Mouse (Mus musculus) midbrain, embryonic 16.5 days (tissue): ENCODE results near the gene BC005537. TPM values are rescaled to one million over a fixed set of nuclear protein-coding genes. Genes with fewer than 3 reads are reported as not detected.

ENCODE experiments used
- ATAC-seq: fragments of 200-750 bp; cut with Nextera tagmentation; 2 replicates; pipeline ENCODE4 v1.8.0; 2017; ENCODE audit warnings: moderate TSS enrichment
- H3K27ac ChIP-seq: fragments of 300-500 bp; sonication (generic); 2 replicates; pipeline ENCODE4 v1.5.1; 2014; ENCODE audit warnings: mild to moderate bottlenecking, low read length, mixed read lengths
- H3K27me3 ChIP-seq: fragments of 300-500 bp; sonication (generic); 2 replicates; pipeline ENCODE4 v1.6.1; 2014; ENCODE audit warnings: low read depth, low read length, mixed read lengths; ENCODE audit not compliant: control insufficient read depth, insufficient read depth
- H3K36me3 ChIP-seq: fragments of 300-500 bp; sonication (generic); 2 replicates; pipeline ENCODE4 v1.6.1; 2014; ENCODE audit warnings: mild to moderate bottlenecking, low read length, moderate library complexity, mixed read lengths; ENCODE audit not compliant: control insufficient read depth, insufficient read depth
- H3K4me1 ChIP-seq: fragments of 300-500 bp; sonication (generic); 2 replicates; pipeline ENCODE4 v1.6.1; 2014; ENCODE audit warnings: mild to moderate bottlenecking, low read length, mixed read lengths; ENCODE audit not compliant: control insufficient read depth, insufficient read depth
- H3K4me2 ChIP-seq: fragments of 300-500 bp; sonication (generic); 2 replicates; pipeline ENCODE4 v1.6.1; 2014; ENCODE audit warnings: mild to moderate bottlenecking, low read length, mixed read lengths
- H3K4me3 ChIP-seq: fragments of 300-500 bp; sonication (generic); 2 replicates; pipeline ENCODE4 v1.5.1; 2014; ENCODE audit warnings: low read depth, mild to moderate bottlenecking, low read length, moderate library complexity, mixed read lengths
- H3K9ac ChIP-seq: fragments of 300-500 bp; sonication (generic); 2 replicates; pipeline ENCODE4 v1.6.1; 2014; ENCODE audit warnings: low read depth, low read length, mixed read lengths
- H3K9me3 ChIP-seq: fragments of 300-500 bp; sonication (generic); replicated peaks from 2 replicates; pipeline ENCODE4 v1.6.1; 2014; ENCODE audit warnings: mild to moderate bottlenecking, low read length, mixed read lengths; ENCODE audit not compliant: control insufficient read depth, poor library complexity, severe bottlenecking
- WGBS: fragments of 180-500 bp; shearing (Covaris S2); extraction: QIAGEN DNeasy Blood & Tissue Kit; methylation state at CpG from one replicate; pipeline ENCODE4 v1.1.7; 2014; 5-methylcytosine and 5-hydroxymethylcytosine counted together
- polyA plus RNA-seq: library from polyadenylated mRNA; unstranded; fragments of >200 nt; fragmentation: Nextera tagmentation; extraction: Ambion mirVana; gene quantifications from 2 replicates; pipeline ENCODE4 v1.2.1, GENCODE M21; 2015

The BC005537 gene
- polyA plus RNA-seq: 19.8 and 25.9 TPM in 2 replicates

DNA sequence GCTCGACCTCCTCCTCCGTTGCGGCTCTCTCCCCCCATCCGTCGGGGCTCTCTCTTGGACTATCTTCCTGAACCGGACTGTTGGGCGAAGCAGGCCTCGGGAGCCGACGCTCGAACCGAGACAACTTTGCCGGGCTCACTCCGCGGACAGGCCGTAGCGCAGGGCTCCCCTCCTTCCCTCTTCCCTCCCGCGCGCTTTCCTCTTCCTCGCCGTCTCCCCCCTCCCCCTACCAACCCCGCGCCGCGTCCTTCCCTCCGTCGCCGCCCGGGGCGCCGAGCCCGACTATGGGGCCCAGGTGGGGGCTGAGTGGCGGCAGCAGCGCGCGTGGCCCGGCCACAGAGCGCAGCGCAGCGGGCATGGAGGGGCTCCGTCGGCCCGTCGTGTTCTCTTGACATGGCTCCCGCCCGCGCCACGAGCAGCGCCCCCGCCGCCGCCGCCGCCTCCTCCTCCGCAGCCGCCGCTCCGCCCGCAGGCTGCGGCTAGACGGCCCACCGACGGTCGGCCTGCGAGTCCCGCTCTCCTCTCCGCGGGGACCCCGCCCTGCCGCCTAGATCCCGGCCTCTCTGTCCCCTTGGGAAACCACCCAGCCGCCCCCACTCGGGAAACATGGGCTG, at the start of gene BC005537:
TSS of gene BC005537 (plus strand) at position 350 of the 614 bp plus-strand sequence.
- under 1% methylated on average over 55 of the region's 74 CpGs for WGBS
- Histone ChIP-seq H3K9me3 (no peaks in the 10 kb centered on the region), H3K9ac (peak within 1 kb of the TSS; percentile 88), H3K36me3 (no peaks in the 10 kb centered on the region), H3K27me3 (no peaks in the 10 kb centered on the region), H3K4me1 (peaks cover 24% of the 10 kb centered on the region), H3K27ac (peak within 1 kb of the TSS; percentile 97), H3K4me2 (peak within 1 kb of the TSS; percentile 94), H3K4me3 (peak within 1 kb of the TSS; percentile 61)
- peak; percentile 77 for ATAC-seq

DNA sequence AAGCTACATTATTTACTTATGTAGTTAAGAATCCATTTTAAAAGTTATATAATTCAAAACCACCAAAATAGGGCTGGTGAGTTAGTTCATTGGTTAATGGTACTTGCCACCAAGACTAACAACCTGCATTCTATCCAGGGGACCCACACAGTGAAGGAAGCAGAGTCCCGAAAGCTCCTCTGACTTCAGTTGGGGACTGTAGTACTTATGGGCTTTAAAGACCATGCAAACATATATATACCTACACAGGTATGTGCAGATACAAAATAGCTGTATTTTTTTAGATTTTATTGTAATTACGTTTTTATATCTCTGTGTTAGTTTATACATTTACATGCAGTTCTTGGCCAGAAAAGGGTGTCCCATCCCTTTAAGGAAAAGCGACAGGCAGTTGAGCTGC, 44.7 kb upstream of the BC005537 start:
- Histone ChIP-seq H3K9me3 (no peaks in the 10 kb centered on the region), H3K36me3 (no peaks in the 10 kb centered on the region), H3K4me3 (no peak overlapping the region), H3K4me1 (peaks cover 3% of the 10 kb centered on the region; the same call in 1 of the 2 replicates), H3K27ac (no peak overlapping the region), H3K27me3 (no peaks in the 10 kb centered on the region), H3K9ac (no peak overlapping the region), H3K4me2 (no peak overlapping the region)
- WGBS: 97% methylated on average over 3 of the region's 3 CpGs
- no peak for ATAC-seq

DNA sequence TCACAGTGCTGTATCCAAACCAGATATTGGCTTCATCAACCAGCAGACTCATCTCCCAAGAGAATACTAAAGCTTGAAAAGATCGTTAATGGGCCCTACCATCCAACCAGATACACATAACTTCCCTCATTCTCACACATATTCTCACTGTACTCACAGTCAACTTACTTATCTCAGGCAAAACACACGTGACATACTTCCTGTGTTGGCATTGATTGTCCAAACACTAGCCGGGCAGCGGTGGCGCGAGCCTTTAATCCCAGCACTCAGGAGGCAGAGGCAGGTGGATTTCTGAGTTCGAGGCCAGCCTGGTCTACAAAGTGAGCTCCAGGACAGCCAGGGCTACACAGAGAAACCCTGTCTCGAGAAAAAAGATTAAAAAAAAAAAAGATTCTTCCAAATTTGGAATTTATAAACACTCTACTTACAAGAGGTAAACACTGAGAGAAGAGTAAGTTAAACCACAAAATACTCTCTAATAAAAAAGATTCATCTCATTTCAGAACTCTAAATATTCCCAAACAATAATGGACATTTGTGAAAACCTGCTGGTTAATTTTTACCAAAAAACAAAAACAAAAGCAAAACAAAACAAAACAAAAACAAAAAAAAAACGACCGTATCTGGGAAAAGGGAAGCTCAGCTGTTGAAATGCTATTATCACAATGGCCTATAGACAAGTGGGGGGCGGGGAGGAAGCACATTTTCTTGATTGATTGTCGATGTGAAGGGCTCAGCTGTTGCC, 43.5 kb upstream of the BC005537 start:
- WGBS: 92% methylated on average over 12 of the region's 12 CpGs

GRCm38 (mm10) chr13:24759451-24759850, 42.0 kb upstream of the BC005537 start:
- Histone ChIP-seq H3K4me3 (no peak overlapping the region), H3K4me1 (peaks cover 6% of the 10 kb centered on the region), H3K9ac (no peak overlapping the region), H3K27ac (no peak overlapping the region), H3K27me3 (no peaks in the 10 kb centered on the region), H3K36me3 (no peaks in the 10 kb centered on the region), H3K4me2 (no peak overlapping the region), H3K9me3 (no peaks in the 10 kb centered on the region)
- no peak for ATAC-seq
- WGBS: 94% methylated on average over 10 of the region's 10 CpGs

More for the DNA sequence above, 43.5 kb upstream of the BC005537 start:
- Histone ChIP-seq H3K9ac (no peak overlapping the region), H3K4me2 (no peak overlapping the region), H3K4me1 (peaks cover 6% of the 10 kb centered on the region), H3K27me3 (no peaks in the 10 kb centered on the region), H3K9me3 (no peaks in the 10 kb centered on the region), H3K36me3 (no peaks in the 10 kb centered on the region), H3K27ac (no peak overlapping the region), H3K4me3 (no peak overlapping the region)
- ATAC-seq: no peak

GRCm38 (mm10) chr13:24760351-24760870, 41.0 kb upstream of the BC005537 start:
- Histone ChIP-seq H3K9me3 (no peaks in the 10 kb centered on the region), H3K4me2 (no peak overlapping the region), H3K27me3 (no peaks in the 10 kb centered on the region), H3K27ac (no peak overlapping the region), H3K36me3 (no peaks in the 10 kb centered on the region), H3K4me3 (no peak overlapping the region), H3K9ac (no peak overlapping the region), H3K4me1 (peaks cover 6% of the 10 kb centered on the region)
- 71% methylated on average over 5 of the region's 5 CpGs for WGBS
- no peak for ATAC-seq

DNA sequence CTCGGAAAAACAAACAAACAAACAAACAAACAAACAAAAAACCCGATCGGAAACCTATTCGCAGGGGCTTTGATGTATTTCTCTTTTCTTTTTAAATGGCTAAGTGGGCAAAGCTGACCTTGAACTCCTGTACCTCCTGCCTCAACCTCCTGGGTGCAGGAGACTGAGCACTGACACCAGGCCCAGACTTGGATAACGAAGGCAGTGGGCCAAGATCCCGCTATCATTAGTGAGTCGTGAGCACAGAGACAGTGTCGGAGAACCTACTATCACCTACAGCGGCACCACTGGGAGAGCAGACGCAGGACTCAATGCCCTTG, 40.4 kb upstream of the BC005537 start:
- ATAC-seq: no peak; the same call in 1 of the 2 replicates
- Histone ChIP-seq H3K4me1 (peaks cover 6% of the 10 kb centered on the region), H3K9me3 (no peaks in the 10 kb centered on the region), H3K27ac (no peak overlapping the region), H3K4me3 (peak overlapping the region; percentile 76), H3K36me3 (no peaks in the 10 kb centered on the region), H3K9ac (peak overlapping the region; percentile 50), H3K27me3 (no peaks in the 10 kb centered on the region), H3K4me2 (peak overlapping the region; percentile 87)
- 9% methylated on average over 10 of the region's 10 CpGs for WGBS

DNA sequence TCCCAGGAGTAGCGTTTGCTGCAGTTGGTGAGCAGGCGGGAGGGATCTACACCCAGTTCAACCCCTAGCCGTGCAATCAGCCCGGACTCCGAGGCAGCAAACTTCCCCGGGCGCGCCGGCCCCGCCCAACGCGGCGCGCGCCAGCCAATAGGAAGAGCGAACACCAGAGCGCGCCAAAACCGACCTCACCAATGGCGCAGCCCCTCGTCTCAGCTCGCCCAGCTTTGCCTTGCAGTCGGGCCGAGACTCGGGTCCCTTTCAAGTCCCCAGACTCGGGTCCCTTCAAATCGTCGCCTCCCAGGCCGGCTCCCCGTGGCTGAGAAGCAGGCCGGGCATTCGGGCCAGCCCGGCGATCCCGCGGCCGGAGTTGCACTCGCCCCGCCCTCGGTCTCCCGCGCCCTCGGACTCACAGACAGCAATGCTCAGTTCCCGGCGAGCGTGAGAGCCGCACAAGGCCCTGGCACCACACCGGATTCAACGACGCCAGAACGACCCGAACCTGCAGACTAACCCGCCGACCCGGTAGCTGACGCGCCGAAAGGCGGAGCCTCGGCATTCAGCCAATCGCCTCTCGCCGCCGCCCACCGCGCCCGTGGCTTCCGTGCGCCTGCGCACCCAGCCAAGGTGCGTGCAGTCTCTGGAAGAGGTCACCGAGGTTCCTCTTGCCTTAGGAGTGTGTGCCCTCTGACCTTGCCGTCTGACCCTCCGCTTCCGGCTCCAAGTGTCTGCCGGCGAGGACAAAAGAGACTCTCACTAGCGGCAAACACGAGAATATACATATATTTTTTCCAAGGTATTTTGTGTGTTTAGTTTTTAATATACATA, 39.8 kb upstream of the BC005537 start, which contains the start of gene Gmnn:
TSS of gene Gmnn (minus strand) at position 521 of the 825 bp plus-strand sequence.
- no peaks in the 10 kb centered on the region for H3K27me3 ChIP-seq
- peak within 1 kb of the TSS; percentile 43; the same call in 1 of the 2 replicates for H3K27ac ChIP-seq
- H3K4me1 ChIP-seq: peaks cover 6% of the 10 kb centered on the region
- peak within 1 kb of the TSS; percentile 57 for H3K9ac ChIP-seq
- no peaks in the 10 kb centered on the region for H3K9me3 ChIP-seq
- H3K36me3 ChIP-seq: no peaks in the 10 kb centered on the region
- ATAC-seq: peak; percentile 97
- peak within 1 kb of the TSS; percentile 76 for H3K4me3 ChIP-seq
- under 1% methylated on average over 79 of the region's 79 CpGs for WGBS
- H3K4me2 ChIP-seq: peak within 1 kb of the TSS; percentile 87

- 43% methylated on average over 4 of the region's 4 CpGs for WGBS
- Histone ChIP-seq H3K27ac (no peak overlapping the region), H3K9ac (peak overlapping the region; percentile 57; the same call in 1 of the 2 replicates), H3K27me3 (no peaks in the 10 kb centered on the region), H3K36me3 (no peaks in the 10 kb centered on the region), H3K4me2 (peak overlapping the region; percentile 87), H3K4me3 (peak overlapping the region; percentile 76), H3K9me3 (no peaks in the 10 kb centered on the region), H3K4me1 (peaks cover 6% of the 10 kb centered on the region)
- ATAC-seq: no peak
Measured at GRCm38 (mm10) chr13:24762254-24762653, 39.2 kb upstream of the BC005537 start.
